Mouse (Mus musculus) liver, postnatal 0 days (tissue): ENCODE measurements around the gene 4930438A08Rik. TPM values are rescaled to one million over a fixed set of nuclear protein-coding genes. Genes with fewer than 3 reads are reported as not detected.

Source experiments
- ATAC-seq: fragments of 200-750 bp; cut with Nextera tagmentation; 2 replicates; pipeline ENCODE4 v1.8.0; 2017; ENCODE audit warnings: mild to moderate bottlenecking, moderate library complexity
- DNase-seq: peaks from one replicate; pipeline ENCODE4 v3.0.0-alpha.2; 2016
- H3K27ac ChIP-seq: fragments of 300-500 bp; sonication (generic); 2 replicates; pipeline ENCODE4 v1.5.1; 2014; ENCODE audit warnings: antibody characterized with exemption, moderate library complexity, mild to moderate bottlenecking, low read depth
- H3K27me3 ChIP-seq: fragments of 300-500 bp; sonication (generic); 2 replicates; pipeline ENCODE4 v1.6.1; 2014; ENCODE audit warnings: low read length, control low read depth, mixed read lengths; ENCODE audit not compliant: insufficient read depth
- H3K36me3 ChIP-seq: fragments of 300-500 bp; sonication (generic); replicated peaks from 2 replicates; pipeline ENCODE4 v1.6.1; 2014; ENCODE audit warnings: mild to moderate bottlenecking, control low read depth, low read length, moderate library complexity, mixed read lengths; ENCODE audit not compliant: insufficient read depth
- H3K4me1 ChIP-seq: fragments of 300-500 bp; sonication (generic); 2 replicates; pipeline ENCODE4 v1.6.1; 2014; ENCODE audit warnings: antibody characterized with exemption, mild to moderate bottlenecking, control low read depth; ENCODE audit not compliant: insufficient read depth
- H3K4me2 ChIP-seq: fragments of 300-500 bp; sonication (generic); 2 replicates; pipeline ENCODE4 v1.6.1; 2014; ENCODE audit warnings: low read depth, mild to moderate bottlenecking, low read length, moderate library complexity, mixed read lengths
- H3K4me3 ChIP-seq: fragments of 300-500 bp; sonication (generic); 2 replicates; pipeline ENCODE4 v1.5.1; 2014; ENCODE audit warnings: low read depth, low read length
- H3K9ac ChIP-seq: fragments of 300-500 bp; sonication (generic); replicated peaks from 2 replicates; pipeline ENCODE4 v1.6.1; 2014; ENCODE audit warnings: mild to moderate bottlenecking, moderate library complexity
- H3K9me3 ChIP-seq: fragments of 300-500 bp; sonication (generic); 2 replicates; pipeline ENCODE4 v1.6.1; 2016; ENCODE audit warnings: mild to moderate bottlenecking, control low read depth, low read length, mixed read lengths
- CTCF ChIP-seq: sonication (generic); IDR thresholded peaks from 2 replicates; pipeline ENCODE4 v1.5.1; 2016; ENCODE audit warnings: antibody characterized with exemption, low read depth
- EP300 ChIP-seq: IDR thresholded peaks from 2 replicates; pipeline ENCODE4 v1.6.1; 2016; ENCODE audit warnings: antibody characterized with exemption, low read depth, mild to moderate bottlenecking
- WGBS: fragments of 180-500 bp; shearing (Covaris S2); extraction: QIAGEN DNeasy Blood & Tissue Kit; methylation state at CpG from one replicate; pipeline ENCODE4 v1.1.7; 2014; ENCODE audit not compliant: insufficient replicate concordance; 5-methylcytosine and 5-hydroxymethylcytosine counted together
- polyA plus RNA-seq: library from polyadenylated mRNA; unstranded; fragments of >200 nt; fragmentation: Nextera tagmentation; extraction: Ambion mirVana; gene quantifications from 2 replicates; pipeline ENCODE4 v1.2.1, GENCODE M21; 2015

4930438A08Rik gene
- polyA plus RNA-seq, 1 experiment from 2014 or later: 7.0 TPM

GRCm38 (mm10) chr11:58329906-58330275 is 55.3 kb downstream of the 4930438A08Rik start:
- WGBS: 1% methylated on average over 21 of the region's 21 CpGs
- H3K27ac ChIP-seq: peak overlapping the region; percentile 78
- DNase-seq: no peak
- peak; percentile 41 for ATAC-seq
- H3K27me3 ChIP-seq: no peaks in the 10 kb centered on the region
- TF ChIP-seq EP300: no peak
- TF ChIP-seq CTCF: 0 out of 2 replicates have a peak, but pooled peaks have one; percentile 4
- peak overlapping the region; percentile 82 for H3K4me3 ChIP-seq
- H3K4me1 ChIP-seq: peaks cover 26% of the 10 kb centered on the region
- no peaks in the 10 kb centered on the region for H3K9me3 ChIP-seq
- peak overlapping the region; percentile 89 for H3K9ac ChIP-seq
- peaks cover 16% of the 10 kb centered on the region for H3K36me3 ChIP-seq
- peak overlapping the region; percentile 88 for H3K4me2 ChIP-seq

DNA sequence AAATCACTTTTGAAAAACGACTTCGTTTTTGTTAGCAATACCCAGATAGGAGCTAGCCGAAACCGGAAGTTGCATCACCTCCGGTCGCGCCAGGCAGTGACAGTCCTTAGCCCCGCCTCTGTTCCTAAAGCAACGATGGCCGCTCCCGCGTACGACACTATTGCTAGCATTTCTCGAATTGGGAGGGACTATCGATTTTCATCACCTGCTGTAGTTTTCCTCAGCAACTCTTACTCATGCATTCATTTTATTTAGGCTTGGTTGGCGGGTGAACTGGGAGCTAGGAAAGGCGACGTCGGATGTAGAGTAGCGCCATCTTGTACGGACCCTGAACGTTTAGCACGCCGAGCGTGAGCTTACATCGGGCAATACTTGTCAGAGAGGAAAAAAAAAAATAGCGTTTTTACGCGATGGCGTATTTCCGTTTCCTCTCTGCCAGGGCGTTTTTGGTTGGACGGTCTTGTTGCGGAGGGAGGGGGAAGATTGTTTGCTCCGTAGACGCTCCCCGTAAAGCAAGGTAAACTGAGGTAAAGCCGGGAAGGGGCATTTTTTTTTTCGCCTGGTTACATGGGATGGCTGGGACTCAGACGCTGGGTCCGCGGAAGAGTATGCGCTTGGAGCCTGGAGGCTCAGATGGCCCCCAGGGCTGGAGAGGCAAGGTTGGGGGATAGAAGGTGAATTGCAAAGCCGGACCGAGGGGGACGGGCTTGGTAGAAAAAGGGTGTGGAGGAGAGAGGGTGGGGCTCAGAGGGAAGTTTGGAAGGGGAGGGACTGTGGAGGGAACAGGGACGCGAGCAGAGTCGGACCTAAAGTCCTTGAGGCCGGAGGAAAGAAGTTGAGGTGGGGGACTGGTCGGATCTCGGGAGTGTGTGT is 55.9 kb downstream of the 4930438A08Rik start, which contains the start of the genes Zfp672 and Sh3bp5l:
TSS of gene Zfp672 (minus strand) at position 64 of the 873 bp plus-strand sequence.
TSS of gene Sh3bp5l (plus strand) at position 449 of the 873 bp plus-strand sequence.
- under 1% methylated on average over 52 of the region's 52 CpGs for WGBS
- no peak for TF ChIP-seq CTCF
- peak; percentile 69; the same call in 1 of the 2 replicates for TF ChIP-seq EP300
- Histone ChIP-seq H3K9me3 (no peaks in the 10 kb centered on the region), H3K4me2 (peak within 1 kb of the TSS; percentile 88), H3K27me3 (no peaks in the 10 kb centered on the region), H3K4me1 (peaks cover 26% of the 10 kb centered on the region), H3K9ac (peak within 1 kb of the TSS; percentile 89), H3K36me3 (peaks cover 18% of the 10 kb centered on the region), H3K4me3 (peak within 1 kb of the TSS; percentile 82), H3K27ac (peak within 1 kb of the TSS; percentile 78)
- peak; percentile 92 for ATAC-seq
- peak; percentile 91 for DNase-seq

DNA sequence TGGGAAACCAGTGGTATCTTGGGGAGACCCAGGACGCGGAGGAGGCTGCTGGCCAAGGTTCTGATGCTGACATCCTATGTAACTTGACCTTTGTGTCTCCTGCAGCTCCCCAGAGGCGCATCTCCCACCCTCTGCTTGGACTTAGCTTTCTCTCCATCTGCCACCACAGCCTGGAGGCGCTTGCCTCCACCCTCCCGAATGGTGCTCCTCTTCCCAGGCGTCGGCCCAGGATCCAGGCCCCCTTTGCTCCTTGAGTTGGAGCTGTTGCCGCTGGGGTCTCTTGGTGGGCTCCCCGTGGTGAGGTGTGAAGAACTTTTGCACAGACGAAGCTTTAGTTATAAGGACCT is 56.5 kb downstream of the 4930438A08Rik start:
- Histone ChIP-seq H3K9me3 (no peaks in the 10 kb centered on the region), H3K4me2 (peak overlapping the region; percentile 88), H3K27me3 (no peaks in the 10 kb centered on the region), H3K4me1 (peaks cover 26% of the 10 kb centered on the region), H3K9ac (peak overlapping the region; percentile 89), H3K27ac (peak overlapping the region; percentile 78), H3K36me3 (peaks cover 18% of the 10 kb centered on the region), H3K4me3 (peak overlapping the region; percentile 82)
- TF ChIP-seq EP300 (no peak), CTCF (no peak)
- 21% methylated on average over 10 of the region's 10 CpGs for WGBS
- no peak for DNase-seq
- no peak for ATAC-seq

- TF ChIP-seq CTCF (no peak), EP300 (no peak)
- Histone ChIP-seq H3K9me3 (no peaks in the 10 kb centered on the region), H3K4me2 (peak overlapping the region; percentile 88), H3K27me3 (no peaks in the 10 kb centered on the region), H3K9ac (peak overlapping the region; percentile 89), H3K4me1 (peaks cover 26% of the 10 kb centered on the region), H3K4me3 (peak overlapping the region; percentile 82), H3K36me3 (peaks cover 18% of the 10 kb centered on the region), H3K27ac (peak overlapping the region; percentile 78; the same call in 1 of the 2 replicates)
- WGBS: 81% methylated on average over 6 of the region's 6 CpGs
- ATAC-seq (no peak), DNase-seq (no peak)
Observed at GRCm38 (mm10) chr11:58331546-58331945, 56.9 kb downstream of the 4930438A08Rik start.

DNA sequence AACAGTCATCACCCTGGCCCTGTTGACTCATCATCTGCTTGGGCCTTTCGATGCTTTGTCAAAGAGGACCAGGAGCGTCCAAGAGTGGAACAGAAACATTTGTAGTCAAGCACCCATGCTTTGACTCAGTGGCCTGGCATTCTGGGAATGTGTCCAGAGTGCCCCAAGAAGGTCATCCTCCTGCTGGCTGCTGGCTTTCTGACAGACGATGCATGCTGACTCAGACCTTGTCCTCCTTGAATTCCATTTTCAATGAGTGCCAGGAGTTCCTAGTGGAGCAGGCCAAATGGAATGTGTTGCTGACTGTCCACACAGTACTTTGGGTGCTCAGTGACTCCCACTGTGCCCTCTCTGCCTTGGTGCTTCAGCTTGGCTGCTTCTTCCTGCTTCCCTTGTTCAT is 60.1 kb downstream of the 4930438A08Rik start:
- Histone ChIP-seq H3K36me3 (peaks cover 27% of the 10 kb centered on the region), H3K27me3 (no peaks in the 10 kb centered on the region), H3K9ac (no peak overlapping the region), H3K27ac (no peak overlapping the region), H3K4me1 (peaks cover 8% of the 10 kb centered on the region), H3K9me3 (no peaks in the 10 kb centered on the region), H3K4me3 (no peak overlapping the region), H3K4me2 (no peak overlapping the region)
- no peak for ATAC-seq
- whole genome bisulfite sequencing: 81% methylated on average over 3 of the region's 3 CpGs
- TF ChIP-seq CTCF (no peak), EP300 (no peak)
- DNase-seq: no peak

Other genes starting within 250 kb of the 4930438A08Rik start
- not detected in 2 replicates for gene Gm12248, start 181.7 kb upstream of the 4930438A08Rik start, polyA plus RNA-seq
- gene Cnot8, start 170.6 kb upstream of the 4930438A08Rik start, polyA plus RNA-seq: 24.3 and 26.2 TPM in 2 replicates
- gene Gemin5, start 106.3 kb upstream of the 4930438A08Rik start, polyA plus RNA-seq: 4.2 and 5.3 TPM in 2 replicates
- 87.7 and 87.9 TPM in 2 replicates for gene Mrpl22, start 103.1 kb upstream of the 4930438A08Rik start, polyA plus RNA-seq
- gene Igtp, start 75.2 kb upstream of the 4930438A08Rik start, polyA plus RNA-seq: 42.4 and 43.7 TPM in 2 replicates
- gene Irgm2, start 75.2 kb upstream of the 4930438A08Rik start, polyA plus RNA-seq: 17.2 and 18.2 TPM in 2 replicates
- 3.3 and 4.0 TPM in 2 replicates for gene Zfp692, start 32.3 kb downstream of the 4930438A08Rik start, polyA plus RNA-seq
- 44.4 and 46.2 TPM in 2 replicates for gene Zfp672, start 55.5 kb downstream of the 4930438A08Rik start, polyA plus RNA-seq
- gene Sh3bp5l, start 55.9 kb downstream of the 4930438A08Rik start, polyA plus RNA-seq: 10.5 and 11.0 TPM in 2 replicates
- not detected in 2 replicates for gene Lypd8, start 104.2 kb downstream of the 4930438A08Rik start, polyA plus RNA-seq
- not detected in 2 replicates for gene 1810065E05Rik, start 146.3 kb downstream of the 4930438A08Rik start, polyA plus RNA-seq
- not detected in 2 replicates for gene Gm12253, start 157.8 kb downstream of the 4930438A08Rik start, polyA plus RNA-seq
- not detected in 2 replicates for gene Lypd9, start 178.1 kb downstream of the 4930438A08Rik start, polyA plus RNA-seq
- gene Olfr30, start 187.5 kb downstream of the 4930438A08Rik start, polyA plus RNA-seq: not detected in 2 replicates
- not detected in 2 replicates for gene Olfr332, start 217.8 kb downstream of the 4930438A08Rik start, polyA plus RNA-seq
- not detected in 2 replicates for gene Olfr331, start 227.8 kb downstream of the 4930438A08Rik start, polyA plus RNA-seq